Comparison of ENCODE assay signal across 23 mouse cellular contexts in genomic region chr5:42036388-42037082, GRCm38 (mm10). TPM values are rescaled to one million over a fixed set of nuclear protein-coding genes. Genes with fewer than 3 reads are reported as not detected.
DNase-seq lines count a peak whose midpoint lies in the region; ATAC-seq lines count a peak whose summit lies in the region.
"Had no signal": no experiment of that assay in that cellular context is flagged by ENCODE, and none has a peak within 500 bp of the region (broad histone marks: within the 10 kb centered on the region; RNA-seq: fewer than 3 reads in every experiment).

No protein-coding gene starts in this region.

- H3K4me2 ChIP-seq in hindbrain, embryonic 11.5 days (replicated peaks; ENCODE audit: low read depth, low read length), result no peak overlapping the region
- H3K4me2 ChIP-seq: heart, embryonic 13.5 days; limb, embryonic 15.5 days had no signal

- no peaks in the 10 kb centered on the region for H3K27me3 ChIP-seq in hindbrain, embryonic 11.5 days (ENCODE audit: control insufficient read depth, insufficient read depth, low read length)
- H3K27me3 ChIP-seq in hindbrain, embryonic 10.5 days (ENCODE audit: insufficient read depth, poor library complexity, severe bottlenecking), result no peaks in the 10 kb centered on the region
- H3K27me3 ChIP-seq: CH12.LX; heart, embryonic 13.5 days; limb, embryonic 15.5 days had no signal

- no peak overlapping the region for H3K9ac ChIP-seq in hindbrain, embryonic 11.5 days (ENCODE audit: low read depth, low read length)
- H3K9ac ChIP-seq: heart, embryonic 13.5 days; limb, embryonic 15.5 days; liver, postnatal 0 days had no signal

- no peaks in the 10 kb centered on the region for H3K36me3 ChIP-seq in hindbrain, embryonic 11.5 days (ENCODE audit: control insufficient read depth, insufficient read depth, low read length)
- H3K36me3 ChIP-seq in hindbrain, embryonic 10.5 days, result no peaks in the 10 kb centered on the region
- H3K36me3 ChIP-seq: heart, embryonic 13.5 days; limb, embryonic 15.5 days had no signal

- ATAC-seq in hindbrain, embryonic 11.5 days (ENCODE audit: low FRiP score), result 0 out of 2 replicates have a peak, but pooled peaks have one; percentile 22
- ATAC-seq: liver, postnatal 0 days had no signal

- H3K9me3 ChIP-seq in hindbrain, embryonic 11.5 days (ENCODE audit: control insufficient read depth, low read length), result no peaks in the 10 kb centered on the region
- H3K9me3 ChIP-seq in hindbrain, embryonic 10.5 days, result no peaks in the 10 kb centered on the region
- H3K9me3 ChIP-seq: heart, embryonic 13.5 days; limb, embryonic 15.5 days had no signal

- WGBS in hindbrain, embryonic 11.5 days, result 55% methylated on average over 15 of the region's 15 CpGs
- WGBS in hindbrain, embryonic 10.5 days, result 54% methylated on average over 15 of the region's 15 CpGs

- no peak overlapping the region for H3K27ac ChIP-seq in hindbrain, embryonic 11.5 days (ENCODE audit: low read depth, low read length)
- H3K27ac ChIP-seq in hindbrain, embryonic 10.5 days, result no peak overlapping the region
- H3K27ac ChIP-seq: heart, embryonic 13.5 days; limb, embryonic 15.5 days; macrophage had no signal

- no peak overlapping the region for H3K4me3 ChIP-seq in hindbrain, embryonic 11.5 days (ENCODE audit: low read depth, low read length)
- H3K4me3 ChIP-seq in hindbrain, embryonic 10.5 days, result no peak overlapping the region
- H3K4me3 ChIP-seq: erythroblast, embryonic 14.5 days; heart, embryonic 13.5 days; limb, embryonic 15.5 days had no signal

- DNase-seq in cerebellum, postnatal 10 days, result peak; percentile 21 to 28
- no peak for DNase-seq in cerebellum, postnatal 36 days
- no peak for DNase-seq in hindbrain, embryonic 11.5 days (ENCODE audit: low spot score)
- no peak for DNase-seq in hindbrain, embryonic 10.5 days (ENCODE audit: low spot score)
- DNase-seq in ES-CJ7 (ENCODE audit: low read depth, low spot score), result peak; percentile 9
- peak; percentile 5 for DNase-seq in mesoderm, embryonic 11.5 days (ENCODE audit: low read depth, low spot score)
- DNase-seq in adrenal gland, postnatal 25 days, result no peak
- no peak for DNase-seq in thymus, postnatal 4 days
- DNase-seq: cerebellum, adult 18-20 months; kidney, adult 2 months; kidney, postnatal 4 days; liver, postnatal 0 days had no signal

- no peaks in the 10 kb centered on the region for H3K4me1 ChIP-seq in hindbrain, embryonic 11.5 days (replicated peaks; ENCODE audit: control insufficient read depth, insufficient read depth, low read length)
- 0 out of 2 replicates have a peak, but pooled peaks cover 3% of the 10 kb centered on the region for H3K4me1 ChIP-seq in hindbrain, embryonic 10.5 days (replicated peaks)
- H3K4me1 ChIP-seq: heart, embryonic 13.5 days; limb, embryonic 15.5 days had no signal

RNA-seq across cellular contexts. Expression of gene Gm16223, which starts 31.2 kb away (rescaled TPM):
- not detected in 2 replicates for polyA plus RNA-seq in hindbrain, embryonic 11.5 days (2014; fragmentation: Nextera tagmentation; extraction: Ambion mirVana)
- polyA plus RNA-seq in hindbrain, embryonic 10.5 days (2016; fragmentation: Nextera tagmentation; extraction: Ambion mirVana), result not detected in 2 replicates
- not detected in 2 replicates for total RNA-seq in adrenal gland, postnatal 25 days (2021)
- total RNA-seq: CH12.LX; gastrocnemius, adult 18-20 months; granulocyte monocyte progenitor cell, adult 5-6 weeks; hematopoietic stem cell, adult 5-6 weeks; left cerebral cortex, postnatal 10 days had no signal
- polyA plus RNA-seq: erythroblast, embryonic 14.5 days; heart, embryonic 13.5 days; kidney, adult 2 months; limb, embryonic 15.5 days; liver, postnatal 0 days; macrophage; testis, adult 2 months; urinary bladder, adult 2 months had no signal

Comparison
In these comparisons a context has a peak if more than half of its experiments do, and no peak if none do; other contexts are left out.
1. DNase-seq: peak in cerebellum, postnatal 10 days (2 of 2), ES-CJ7 (single experiment) and mesoderm, embryonic 11.5 days (single experiment); none in cerebellum, postnatal 36 days (0 of 2), hindbrain, embryonic 11.5 days (single experiment), hindbrain, embryonic 10.5 days (single experiment), adrenal gland, postnatal 25 days (single experiment) and thymus, postnatal 4 days (single experiment).